Mouse (Mus musculus) granulocyte monocyte progenitor cell, adult 5-6 weeks (primary cell): ENCODE measurements around the gene Olfr874. TPM values are rescaled to one million over a fixed set of nuclear protein-coding genes. Genes with fewer than 3 reads are reported as not detected.
"Not testable (repeated sequence)": the region's sequence is repeated elsewhere in the genome, so short reads cannot be mapped to it uniquely, and the experiment has no call there.

Source experiments
- ATAC-seq: replicated peaks from 2 replicates; pipeline ENCODE4 v1.8.0; 2016; ENCODE audit warnings: mild to moderate bottlenecking, moderate TSS enrichment, inconsistent platforms; ENCODE audit not compliant: poor library complexity, severe bottlenecking
- total RNA-seq, 2 experiments: library from RNA; stranded (forward) in 1 of 2; stranded (reverse) in 1 of 2; fragments of 200-712, 200-1000 nt in 1 of 2; fragments of >200 nt in 1 of 2; fragmentation: Nextera tagmentation in 1 of 2; gene quantifications; 2 replicates each; pipeline ENCODE4 v1.2.3; 2014 to 2017

The Olfr874 gene
- total RNA-seq (2014; fragmentation: Nextera tagmentation) (not detected in 2 replicates), total RNA-seq (2017) (not detected in 2 replicates)

- ATAC-seq: no peak
These were observed at the start of gene Olfr874 for GRCm38 (mm10) chr9:37744806-37745205. TSS of gene Olfr874 (plus strand) at chr9:37745106.

GRCm38 (mm10) chr9:37716150-37716549, 28.8 kb upstream of the Olfr874 start, which contains the start of gene Olfr160:
TSS of gene Olfr160 (minus strand) at chr9:37716250.
- no peak for ATAC-seq

DNA sequence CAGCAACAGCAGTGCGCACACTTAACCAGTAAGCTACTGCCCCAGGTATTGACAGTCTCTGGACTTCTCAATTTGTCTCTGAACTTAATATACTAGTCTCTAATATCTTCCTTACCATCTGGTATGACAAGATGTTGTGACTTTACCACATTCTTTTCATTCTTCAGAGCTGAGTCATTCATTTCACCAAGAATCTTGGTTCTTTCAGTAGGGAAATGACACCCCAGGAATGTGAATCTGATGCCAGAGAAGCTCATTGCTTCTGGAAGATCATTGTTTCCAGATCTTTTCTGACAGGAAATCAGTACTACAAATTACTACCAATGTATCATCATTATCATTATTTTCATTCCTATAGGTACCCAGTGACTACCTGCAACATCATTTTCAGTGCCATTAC, 10.6 kb upstream of the Olfr874 start:
- ATAC-seq: no peak

- no peak for ATAC-seq
These were observed 5.6 kb downstream of the Olfr874 start for GRCm38 (mm10) chr9:37750319-37751075.

DNA sequence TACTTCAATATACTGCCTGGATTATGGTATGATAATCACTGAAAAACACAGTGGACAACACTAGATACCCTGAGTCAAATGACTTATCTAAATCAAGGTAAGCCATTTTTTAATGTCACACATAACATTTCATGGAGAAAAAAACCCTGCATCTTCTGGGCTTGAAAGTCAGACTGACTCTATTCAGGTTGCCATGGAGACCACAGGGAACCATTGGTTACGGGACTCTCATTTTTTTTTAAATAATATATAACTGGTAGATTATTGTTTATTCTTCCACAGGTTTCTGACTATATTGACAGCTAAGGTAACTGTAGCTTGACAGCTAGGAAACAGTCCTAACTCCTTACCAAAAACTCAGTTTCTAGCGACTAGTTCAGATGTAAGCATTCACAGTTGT, 6.6 kb downstream of the Olfr874 start:
- no peak for ATAC-seq

DNA sequence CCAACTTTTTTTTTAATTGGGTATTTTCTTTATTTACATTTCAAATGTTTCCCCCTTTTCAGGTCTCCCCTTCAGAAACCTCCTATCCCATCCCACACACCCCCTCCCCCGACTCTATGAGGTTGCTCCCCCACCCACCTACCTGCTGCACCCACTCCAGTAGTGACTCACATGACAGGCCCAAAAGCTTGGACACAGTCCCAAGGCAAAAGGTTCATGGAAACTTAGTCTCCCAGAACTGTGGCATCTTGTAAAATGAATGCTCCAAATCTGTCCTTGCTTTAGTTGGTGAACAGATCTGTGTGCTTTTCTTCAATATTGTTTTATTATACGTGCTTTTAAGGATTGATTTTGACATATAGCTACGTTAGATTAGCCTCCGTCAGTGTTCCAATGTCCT, 7.1 kb downstream of the Olfr874 start:
- no peak for ATAC-seq

DNA sequence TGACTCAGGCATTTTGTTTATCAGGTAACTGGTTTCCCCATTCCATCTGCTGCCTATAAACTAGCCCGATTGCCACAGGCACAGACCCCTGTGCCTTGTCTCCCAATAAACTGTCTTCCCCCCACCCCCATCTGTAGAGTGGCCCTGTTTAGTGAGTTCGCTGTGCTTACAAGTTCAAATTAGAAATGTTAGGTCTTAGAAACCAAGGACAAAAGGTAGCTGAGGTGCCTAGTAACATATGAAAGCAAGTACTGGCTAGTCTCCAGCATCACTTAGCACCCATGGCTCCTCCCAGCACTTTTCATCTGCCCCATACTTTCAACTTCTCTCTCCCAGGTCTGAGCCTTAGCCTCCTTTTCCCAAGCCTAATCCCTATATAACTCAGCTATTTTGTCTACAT, 16.8 kb downstream of the Olfr874 start:
- ATAC-seq: no peak

GRCm38 (mm10) chr9:37762541-37762940, 17.6 kb downstream of the Olfr874 start:
- ATAC-seq: no peak

DNA sequence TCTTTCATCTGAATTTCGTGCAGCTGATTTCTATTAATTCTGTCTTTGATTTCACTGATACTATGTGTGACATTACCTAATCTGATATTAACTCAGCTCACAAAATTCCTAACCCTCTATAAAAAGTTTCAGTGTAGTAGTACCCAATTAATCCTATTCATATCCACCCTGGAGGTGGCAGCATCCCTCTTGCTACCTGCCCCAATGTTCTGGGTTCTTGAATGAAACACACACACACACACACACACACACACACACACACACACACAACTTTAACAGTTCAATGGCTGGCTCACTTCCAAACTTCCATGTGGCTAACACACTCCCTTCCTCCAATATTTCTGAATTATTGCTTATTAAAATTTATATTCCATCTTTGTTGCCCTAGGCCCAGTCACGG, 25.8 kb downstream of the Olfr874 start:
- no peak for ATAC-seq

DNA sequence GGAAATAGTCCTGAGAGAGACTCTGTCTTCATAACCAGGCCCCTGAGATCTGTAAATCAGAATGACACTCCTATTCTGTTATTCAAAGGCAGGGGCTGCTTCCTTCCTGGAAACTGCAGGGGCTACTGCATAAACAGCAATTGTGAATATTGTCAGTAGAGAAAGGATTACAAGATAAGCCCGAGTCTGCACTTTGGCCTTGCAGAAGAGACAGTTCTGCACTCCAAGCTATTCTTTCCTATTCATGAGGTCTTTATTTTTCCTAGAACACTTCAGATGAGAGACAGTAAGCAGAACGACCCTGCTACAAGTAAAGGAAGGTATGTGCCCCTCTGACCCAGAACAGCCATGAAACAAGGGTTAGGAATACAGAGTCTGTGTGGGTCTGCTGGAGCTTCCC, 26.9 kb downstream of the Olfr874 start, which contains the start of gene Olfr875:
Olfr875 (plus strand) TSS at position 99 of the 400 bp plus-strand sequence.
- no peak for ATAC-seq

- ATAC-seq: no peak
These were observed 37.9 kb downstream of the Olfr874 start for GRCm38 (mm10) chr9:37782766-37783260.

- ATAC-seq: not testable (repeated sequence)
These were observed 38.8 kb downstream of the Olfr874 start for GRCm38 (mm10) chr9:37783394-37784387.

DNA sequence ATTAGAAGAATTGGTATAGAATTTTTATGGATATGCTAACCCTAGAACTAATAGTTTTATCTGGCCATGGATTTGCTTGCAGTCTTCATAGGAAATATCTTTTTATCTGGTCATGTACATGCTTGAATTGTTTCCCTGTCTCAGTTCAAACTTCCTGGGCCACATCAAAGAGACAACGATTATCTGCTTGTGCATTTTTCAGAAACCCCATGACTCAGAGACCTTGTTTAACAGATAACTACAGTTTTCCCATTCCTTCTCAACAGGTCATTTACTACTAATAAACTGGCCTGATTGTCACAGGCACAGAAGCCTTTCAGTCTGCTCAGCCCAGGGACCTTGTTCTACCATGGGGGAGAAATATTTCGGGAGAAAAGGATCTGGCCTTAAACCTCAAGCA, 41.5 kb downstream of the Olfr874 start:
- ATAC-seq: no peak

Other genes starting within 250 kb of the Olfr874 start
- not detected in 2 replicates for gene Esam, start 217.0 kb upstream of the Olfr874 start, total RNA-seq (2014; fragmentation: Nextera tagmentation)
- not detected in 2 replicates for gene Esam, start 217.0 kb upstream of the Olfr874 start, total RNA-seq (2017)
- 3.1 TPM in 1 of 2 replicates, not detected in the other for gene Vsig2, start 205.9 kb upstream of the Olfr874 start, total RNA-seq (2014; fragmentation: Nextera tagmentation)
- not detected in 2 replicates for gene Vsig2, start 205.9 kb upstream of the Olfr874 start, total RNA-seq (2017)
- gene Nrgn, start 192.2 kb upstream of the Olfr874 start, total RNA-seq (2014; fragmentation: Nextera tagmentation): 4.3 and 12.5 TPM in 2 replicates
- 1.2 and 1.9 TPM in 2 replicates for gene Nrgn, start 192.2 kb upstream of the Olfr874 start, total RNA-seq (2017)
- gene Siae, start 189.4 kb upstream of the Olfr874 start, total RNA-seq (2014; fragmentation: Nextera tagmentation): 11.0 and 16.9 TPM in 2 replicates
- 10.3 and 10.8 TPM in 2 replicates for gene Siae, start 189.4 kb upstream of the Olfr874 start, total RNA-seq (2017)
- gene Spa17, start 131.4 kb upstream of the Olfr874 start, total RNA-seq (2014; fragmentation: Nextera tagmentation): 1.3 and 2.4 TPM in 2 replicates
- 1.2 and 2.2 TPM in 2 replicates for gene Spa17, start 131.4 kb upstream of the Olfr874 start, total RNA-seq (2017)
- 21.5 and 29.7 TPM in 2 replicates for gene Tbrg1, start 87.8 kb upstream of the Olfr874 start, total RNA-seq (2014; fragmentation: Nextera tagmentation)
- 33.3 and 33.7 TPM in 2 replicates for gene Tbrg1, start 87.8 kb upstream of the Olfr874 start, total RNA-seq (2017)
- not detected in 2 replicates for gene Panx3, start 75.9 kb upstream of the Olfr874 start, total RNA-seq (2014; fragmentation: Nextera tagmentation)
- gene Panx3, start 75.9 kb upstream of the Olfr874 start, total RNA-seq (2017): not detected in 2 replicates
- not detected in 2 replicates for gene Olfr160, start 28.9 kb upstream of the Olfr874 start, total RNA-seq (2014; fragmentation: Nextera tagmentation)
- not detected in 2 replicates for gene Olfr160, start 28.9 kb upstream of the Olfr874 start, total RNA-seq (2017)
- not detected in 2 replicates for gene Olfr875, start 26.8 kb downstream of the Olfr874 start, total RNA-seq (2014; fragmentation: Nextera tagmentation)
- not detected in 2 replicates for gene Olfr875, start 26.8 kb downstream of the Olfr874 start, total RNA-seq (2017)
- not detected in 2 replicates for gene Olfr876, start 57.9 kb downstream of the Olfr874 start, total RNA-seq (2014; fragmentation: Nextera tagmentation)
- not detected in 2 replicates for gene Olfr876, start 57.9 kb downstream of the Olfr874 start, total RNA-seq (2017)
- not detected in 2 replicates for gene Olfr877, start 109.2 kb downstream of the Olfr874 start, total RNA-seq (2014; fragmentation: Nextera tagmentation)
- gene Olfr877, start 109.2 kb downstream of the Olfr874 start, total RNA-seq (2017): not detected in 2 replicates
- not detected in 2 replicates for gene Olfr145, start 151.6 kb downstream of the Olfr874 start, total RNA-seq (2014; fragmentation: Nextera tagmentation)
- not detected in 2 replicates for gene Olfr145, start 151.6 kb downstream of the Olfr874 start, total RNA-seq (2017)
- gene Olfr878, start 172.7 kb downstream of the Olfr874 start, total RNA-seq (2014; fragmentation: Nextera tagmentation): not detected in 2 replicates
- not detected in 2 replicates for gene Olfr878, start 172.7 kb downstream of the Olfr874 start, total RNA-seq (2017)
- gene Olfr881, start 246.7 kb downstream of the Olfr874 start, total RNA-seq (2014; fragmentation: Nextera tagmentation): not detected in 2 replicates
- not detected in 2 replicates for gene Olfr881, start 246.7 kb downstream of the Olfr874 start, total RNA-seq (2017)